Mouse (Mus musculus): ENCODE data around the gene Qtrt1. TPM values are rescaled to one million over a fixed set of nuclear protein-coding genes. Genes with fewer than 3 reads are reported as not detected.
"Not testable (repeated sequence)": the region's sequence is repeated elsewhere in the genome, so short reads cannot be mapped to it uniquely, and the experiment has no call there.

The Qtrt1 gene
- polyA plus RNA-seq, 1 experiment: 29.5 TPM

GRCm38 (mm10) chr9:21454556-21454955 lies 42.9 kb downstream of the Qtrt1 start:
- DNase-seq: no peak
- WGBS: 36% methylated on average over 4 of the region's 4 CpGs
- peaks cover 45% of the 10 kb centered on the region for H3K4me1 ChIP-seq (ENCODE audit: control insufficient read depth, insufficient read depth, low read length)
- TF ChIP-seq POLR2A (IDR thresholded peaks at IDR 0.05; ENCODE audit: borderline replicate concordance, extremely low read depth, low read depth, low read length) (no peak), CTCF (IDR thresholded peaks at IDR 0.05; ENCODE audit: insufficient read depth, low read length) (no peak)
- no peak overlapping the region for H3K4me3 ChIP-seq (replicated peaks; ENCODE audit: extremely low read depth, low read depth, low read length)

DNA sequence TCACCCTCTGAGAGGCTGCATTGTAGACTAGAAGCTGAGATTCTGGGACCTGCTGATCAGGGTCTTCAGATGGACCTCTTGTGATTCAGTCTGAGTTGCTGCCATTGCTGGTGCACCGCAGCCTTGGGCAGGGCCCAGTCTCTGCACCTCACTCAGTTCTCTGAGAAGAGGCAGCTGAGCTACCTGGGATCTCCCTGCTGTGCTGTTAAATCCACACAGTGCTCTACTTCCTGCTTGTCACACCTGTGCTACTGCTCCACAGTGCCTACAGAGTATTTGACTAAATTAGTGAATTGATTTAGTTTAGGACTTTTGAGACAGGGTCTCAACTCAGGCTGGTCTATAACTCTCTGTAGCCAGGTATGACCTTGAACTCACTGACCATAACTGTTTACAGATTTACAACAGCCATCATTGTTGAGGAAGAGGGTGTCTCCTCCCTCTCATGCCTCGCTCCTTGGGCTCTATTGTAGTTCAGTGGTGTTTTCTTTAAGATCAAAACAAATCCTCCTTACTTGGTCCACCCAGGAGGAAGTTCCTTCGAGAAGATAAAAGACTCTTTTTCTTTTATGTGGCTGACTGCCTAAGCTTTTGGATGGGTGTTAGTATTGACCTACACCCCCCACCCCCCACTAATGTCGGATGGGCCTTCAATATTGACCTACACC lies 43.6 kb downstream of the Qtrt1 start:
- Histone ChIP-seq H3K4me3 (replicated peaks; ENCODE audit: extremely low read depth, low read depth, low read length) (no peak overlapping the region), H3K4me1 (ENCODE audit: control insufficient read depth, insufficient read depth, low read length) (peaks cover 39% of the 10 kb centered on the region)
- no peak for TF ChIP-seq POLR2A (IDR thresholded peaks at IDR 0.05; ENCODE audit: borderline replicate concordance, extremely low read depth, low read depth, low read length)
- TF ChIP-seq CTCF (IDR thresholded peaks at IDR 0.05; ENCODE audit: insufficient read depth, low read length): no peak
- WGBS: 43% methylated on average over 4 of the region's 4 CpGs
- no peak for DNase-seq

DNA sequence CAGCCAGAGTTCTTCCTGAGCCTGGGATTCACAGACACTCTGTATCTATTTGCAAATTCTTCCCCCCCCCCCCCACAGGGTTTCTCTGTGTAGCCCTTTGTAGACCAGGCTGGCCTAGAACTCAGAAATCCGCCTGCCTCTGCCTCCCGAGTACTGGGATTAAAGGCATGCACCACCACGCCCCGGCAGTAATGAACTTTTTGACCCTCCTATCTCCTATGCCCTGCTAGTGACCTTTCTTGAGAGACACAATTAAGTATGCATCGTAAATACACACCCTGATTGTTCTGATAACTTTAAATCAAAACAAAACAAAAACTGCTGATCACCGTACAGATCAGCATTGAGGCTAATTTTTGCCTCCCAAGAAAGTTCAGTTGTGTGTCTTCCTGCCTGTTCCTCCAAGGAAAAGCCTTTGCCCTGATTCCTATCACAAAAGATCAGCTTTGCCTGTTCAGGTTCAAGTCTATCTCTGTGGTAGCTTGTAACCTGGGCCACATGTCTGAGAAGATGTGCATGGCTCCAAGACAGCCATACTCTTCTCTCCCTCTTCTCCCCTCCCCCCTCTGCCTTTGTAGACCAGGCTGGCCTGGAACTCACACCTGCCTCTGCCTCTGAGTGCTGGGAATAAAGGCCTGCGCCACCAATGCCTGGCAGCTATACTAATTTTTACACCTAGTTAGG lies 44.8 kb downstream of the Qtrt1 start:
- no peak for DNase-seq
- peaks cover 31% of the 10 kb centered on the region for H3K4me1 ChIP-seq (ENCODE audit: control insufficient read depth, insufficient read depth, low read length)
- no peak overlapping the region for H3K4me3 ChIP-seq (replicated peaks; ENCODE audit: extremely low read depth, low read depth, low read length)
- no peak for TF ChIP-seq POLR2A (IDR thresholded peaks at IDR 0.05; ENCODE audit: borderline replicate concordance, extremely low read depth, low read depth, low read length)
- no peak for TF ChIP-seq CTCF (IDR thresholded peaks at IDR 0.05; ENCODE audit: insufficient read depth, low read length)
- 76% methylated on average over 7 of the region's 7 CpGs for WGBS

DNA sequence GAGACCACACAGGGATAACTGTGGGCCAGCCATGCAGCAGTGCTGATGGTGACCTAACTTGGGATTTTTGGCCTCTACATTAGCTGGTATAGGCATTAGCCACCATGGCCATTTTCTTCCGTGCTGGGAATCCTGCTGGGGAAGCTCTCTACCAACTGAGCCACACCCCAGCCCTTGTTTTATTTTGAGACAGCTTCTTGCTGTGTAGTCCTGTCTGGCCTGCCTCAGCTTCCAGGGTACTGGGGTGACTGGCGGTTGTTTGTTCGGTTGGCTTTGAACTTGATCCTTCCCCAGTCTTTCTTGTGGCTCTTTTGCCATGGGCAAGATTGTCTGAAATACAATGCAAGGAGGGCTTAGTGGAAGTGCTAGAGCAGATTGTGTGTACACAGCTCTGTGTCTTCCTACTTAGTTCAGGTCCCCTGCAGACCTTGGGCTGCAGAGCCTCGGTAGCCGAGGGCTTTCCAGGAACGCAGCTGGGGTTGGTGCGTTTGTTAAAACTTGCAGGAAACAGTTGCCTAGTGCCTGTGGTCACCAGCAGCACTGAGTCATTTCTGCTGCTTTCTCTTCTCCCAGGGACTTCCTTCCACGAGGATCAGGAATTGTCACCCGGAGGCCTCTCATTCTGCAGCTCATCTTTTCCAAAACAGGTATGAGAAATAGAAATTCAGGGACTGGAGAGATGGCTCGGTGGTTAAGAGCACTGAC lies 45.4 kb downstream of the Qtrt1 start:
- WGBS: 44% methylated on average over 10 of the region's 10 CpGs
- no peak for DNase-seq
- H3K4me3 ChIP-seq (replicated peaks; ENCODE audit: extremely low read depth, low read depth, low read length): no peak overlapping the region
- H3K4me1 ChIP-seq (ENCODE audit: control insufficient read depth, insufficient read depth, low read length): peaks cover 26% of the 10 kb centered on the region
- TF ChIP-seq CTCF (IDR thresholded peaks at IDR 0.05; ENCODE audit: insufficient read depth, low read length) (no peak), POLR2A (IDR thresholded peaks at IDR 0.05; ENCODE audit: borderline replicate concordance, extremely low read depth, low read depth, low read length) (no peak)

GRCm38 (mm10) chr9:21458821-21459220 lies 47.2 kb downstream of the Qtrt1 start:
- WGBS: 77% methylated on average over 3 of the region's 3 CpGs
- DNase-seq: no peak
- TF ChIP-seq CTCF (IDR thresholded peaks at IDR 0.05; ENCODE audit: insufficient read depth, low read length) (no peak), POLR2A (IDR thresholded peaks at IDR 0.05; ENCODE audit: borderline replicate concordance, extremely low read depth, low read depth, low read length) (no peak)
- H3K4me1 ChIP-seq (ENCODE audit: control insufficient read depth, insufficient read depth, low read length): peaks cover 34% of the 10 kb centered on the region
- H3K4me3 ChIP-seq (replicated peaks; ENCODE audit: extremely low read depth, low read depth, low read length): no peak overlapping the region

DNA sequence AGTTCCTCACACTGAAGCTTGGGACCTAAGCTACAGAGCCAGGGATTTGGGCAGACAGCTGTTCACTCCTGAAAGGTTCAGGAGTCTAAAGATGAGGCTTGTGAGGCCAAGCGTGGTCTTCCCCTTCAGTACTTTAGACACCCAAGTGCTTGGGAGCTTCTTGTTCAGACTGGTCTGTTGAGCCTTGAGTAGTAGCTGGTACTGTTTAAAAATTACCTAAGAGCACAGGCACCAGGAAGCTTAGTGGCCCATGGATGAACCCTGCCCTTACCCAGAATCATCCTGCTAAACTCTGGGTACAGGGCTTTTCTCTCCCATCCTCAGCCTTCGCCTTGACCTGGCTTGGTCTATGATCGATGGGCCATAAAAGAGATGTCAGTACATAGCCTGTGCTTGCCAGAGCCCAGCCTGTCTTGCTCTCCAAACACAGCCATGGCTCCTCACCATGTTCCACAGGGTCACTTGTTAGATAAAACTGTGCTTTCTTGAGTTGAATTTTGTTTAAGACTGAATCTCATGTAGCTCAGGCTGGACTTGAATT lies 48.8 kb downstream of the Qtrt1 start:
- 93% methylated on average over 3 of the region's 3 CpGs for WGBS
- Histone ChIP-seq H3K4me3 (replicated peaks; ENCODE audit: extremely low read depth, low read depth, low read length) (no peak overlapping the region), H3K4me1 (ENCODE audit: control insufficient read depth, insufficient read depth, low read length) (peaks cover 31% of the 10 kb centered on the region)
- TF ChIP-seq CTCF (IDR thresholded peaks at IDR 0.05; ENCODE audit: insufficient read depth, low read length) (no peak), POLR2A (IDR thresholded peaks at IDR 0.05; ENCODE audit: borderline replicate concordance, extremely low read depth, low read depth, low read length) (no peak)
- DNase-seq: no peak

DNA sequence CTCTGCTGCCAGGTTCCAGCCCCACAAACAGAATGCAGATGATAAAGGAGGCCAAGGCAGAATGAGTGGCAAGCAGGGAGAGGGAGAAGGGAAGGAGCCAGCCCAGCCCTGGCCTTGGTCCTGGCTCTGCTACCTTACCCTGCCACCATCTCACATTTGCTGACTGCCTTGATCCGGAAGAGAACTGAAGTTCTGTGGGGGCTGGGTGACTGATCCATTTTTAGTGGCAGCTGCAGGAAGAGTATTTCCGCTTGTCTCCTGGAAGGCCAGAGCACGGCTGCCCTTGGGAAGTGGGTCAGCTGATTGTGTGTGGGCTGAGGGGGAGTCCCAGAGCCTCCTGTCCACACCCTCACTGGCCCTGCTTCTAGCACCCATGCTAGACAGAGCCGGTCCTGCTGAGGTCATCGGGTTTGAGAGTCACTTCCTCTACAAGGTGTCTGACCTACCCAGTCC lies 51.5 kb downstream of the Qtrt1 start:
- TF ChIP-seq POLR2A (IDR thresholded peaks at IDR 0.05; ENCODE audit: borderline replicate concordance, extremely low read depth, low read depth, low read length) (no peak), CTCF (IDR thresholded peaks at IDR 0.05; ENCODE audit: insufficient read depth, low read length) (no peak)
- WGBS: 8% methylated on average over 5 of the region's 5 CpGs
- peak; percentile 38 for DNase-seq
- Histone ChIP-seq H3K4me1 (ENCODE audit: control insufficient read depth, insufficient read depth, low read length) (peaks cover 23% of the 10 kb centered on the region), H3K4me3 (replicated peaks; ENCODE audit: extremely low read depth, low read depth, low read length) (no peak overlapping the region)

DNA sequence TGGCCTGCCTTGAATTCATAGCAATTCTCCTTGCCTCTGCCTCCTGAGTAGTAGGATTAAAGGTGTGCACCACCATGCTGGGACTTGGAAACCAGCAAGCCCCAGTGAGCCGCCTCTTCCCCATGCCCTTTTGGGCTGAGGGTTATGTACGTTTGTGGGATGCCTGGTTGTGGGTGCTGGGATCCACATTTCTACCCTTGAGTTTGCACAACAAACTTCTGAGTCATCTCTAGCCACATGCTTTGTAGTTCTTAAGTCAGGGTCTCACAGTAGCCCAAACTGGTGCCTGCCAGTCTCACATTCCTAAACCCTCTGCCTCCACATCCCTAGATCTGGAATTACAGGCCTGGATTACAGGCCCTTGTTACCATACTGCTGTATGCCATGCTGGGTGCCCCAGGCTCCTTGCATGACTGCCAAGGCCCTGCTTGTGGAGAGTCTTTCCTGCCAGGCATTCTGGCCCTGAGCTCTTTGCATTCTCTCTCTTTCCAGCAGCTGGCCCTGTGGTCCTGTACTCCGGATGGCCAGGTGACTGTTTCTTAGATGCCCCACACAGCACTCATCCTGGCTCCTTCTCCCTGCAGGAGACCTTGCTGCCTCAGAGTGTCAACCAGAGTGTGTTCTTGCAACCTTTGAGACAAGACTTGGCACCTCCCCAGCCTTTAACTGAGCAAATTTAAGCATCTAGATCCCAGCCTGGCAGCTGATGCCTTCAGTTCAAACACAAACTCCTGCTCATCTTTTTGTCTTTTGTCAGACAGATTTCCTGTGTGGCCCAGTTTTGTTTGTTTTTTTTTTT lies 52.3 kb downstream of the Qtrt1 start:
- DNase-seq: no peak
- Histone ChIP-seq H3K4me1 (ENCODE audit: control insufficient read depth, insufficient read depth, low read length) (peaks cover 23% of the 10 kb centered on the region), H3K4me3 (replicated peaks; ENCODE audit: extremely low read depth, low read depth, low read length) (no peak overlapping the region)
- TF ChIP-seq CTCF (IDR thresholded peaks at IDR 0.05; ENCODE audit: insufficient read depth, low read length): no peak
- TF ChIP-seq POLR2A (IDR thresholded peaks at IDR 0.05; ENCODE audit: borderline replicate concordance, extremely low read depth, low read depth, low read length): no peak
- WGBS: 48% methylated on average over 3 of the region's 3 CpGs

DNA sequence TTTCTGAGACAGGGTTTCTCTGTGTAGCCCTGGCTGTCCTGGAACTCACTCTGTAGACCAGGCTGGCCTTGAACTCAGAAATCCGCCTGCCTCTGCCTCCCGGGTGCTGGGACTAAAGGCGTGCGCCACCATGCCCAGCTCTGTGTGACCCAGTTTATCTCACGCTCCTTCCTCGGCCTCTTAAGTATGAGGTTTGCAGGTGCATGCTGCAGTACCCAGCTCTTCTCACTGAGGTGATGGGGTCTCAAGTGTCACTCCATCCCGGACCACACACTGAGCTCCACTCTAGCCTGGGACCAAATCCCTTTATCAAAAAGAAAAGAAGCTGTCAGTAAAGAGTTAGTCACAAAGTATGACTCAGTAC lies 52.9 kb downstream of the Qtrt1 start:
- not testable (repeated sequence) for DNase-seq
- 87% methylated on average over 7 of the region's 7 CpGs for WGBS

More for the DNA sequence above, 52.9 kb downstream of the Qtrt1 start:
- not testable (repeated sequence) for H3K4me3 ChIP-seq (replicated peaks; ENCODE audit: extremely low read depth, low read depth, low read length)
- H3K4me1 ChIP-seq (ENCODE audit: control insufficient read depth, insufficient read depth, low read length): peaks cover 23% of the 10 kb centered on the region

Data from lung, adult 2 months (tissue).